Mouse (Mus musculus) stomach, embryonic 15.5 days (tissue): ENCODE data around the gene Ftcd. TPM values are rescaled to one million over a fixed set of nuclear protein-coding genes. Genes with fewer than 3 reads are reported as not detected.

Source experiments
- polyA plus RNA-seq: library from polyadenylated mRNA; unstranded; fragments of >200 nt; fragmentation: Nextera tagmentation; extraction: Ambion mirVana; gene quantifications from 2 replicates; pipeline ENCODE4 v1.2.1, GENCODE M21; 2015

Gene Ftcd
- polyA plus RNA-seq, 1 experiment from 2014 or later: 2.2 TPM

Other genes with a start within 250 kb of the Ftcd start
- 9.5 and 10.9 TPM in 2 replicates for gene Dip2a, start 230.4 kb upstream of the Ftcd start, polyA plus RNA-seq
- 1.7 TPM in 1 of 2 replicates, not detected in the other for gene AC141477.1, start 135.2 kb upstream of the Ftcd start, polyA plus RNA-seq
- gene Pcnt, start 132.9 kb upstream of the Ftcd start, polyA plus RNA-seq: 13.6 and 14.1 TPM in 2 replicates
- not detected in 2 replicates for gene 2610028H24Rik, start 126.6 kb upstream of the Ftcd start, polyA plus RNA-seq
- 41.8 and 42.5 TPM in 2 replicates for gene Mcm3ap, start 106.7 kb upstream of the Ftcd start, polyA plus RNA-seq
- 5.4 and 5.6 TPM in 2 replicates for gene Ybey, start 106.5 kb upstream of the Ftcd start, polyA plus RNA-seq
- 40.6 and 51.9 TPM in 2 replicates for gene Lss, start 44.1 kb upstream of the Ftcd start, polyA plus RNA-seq
- 0.09 and 0.13 TPM in 2 replicates for gene Spatc1l, start 13.4 kb upstream of the Ftcd start, polyA plus RNA-seq
- gene Col6a2, start 48.0 kb downstream of the Ftcd start, polyA plus RNA-seq: 294 and 297 TPM in 2 replicates
- 326 and 336 TPM in 2 replicates for gene Col6a1, start 150.5 kb downstream of the Ftcd start, polyA plus RNA-seq